Mouse (Mus musculus) megakaryocyte, embryonic 14.5 days (primary cell): ENCODE measurements around the gene Lamb3.

ENCODE experiments used
- FLI1 ChIP-seq: IDR thresholded peaks from 2 replicates; pipeline ENCODE4 v1.6.1; 2012; ENCODE audit warnings: low read length, inconsistent platforms, mixed read lengths
- GATA1 ChIP-seq: IDR thresholded peaks from 3 replicates; pipeline ENCODE4 v1.6.1; 2012; ENCODE audit warnings: mixed read lengths, low read length, inconsistent platforms, borderline replicate concordance

GRCm38 (mm10) chr1:193226724-193227522 is 19.4 kb downstream of the Lamb3 start:
- TF ChIP-seq GATA1 (no peak), FLI1 (no peak)
